Mouse (Mus musculus): ENCODE data around the gene Anapc15. TPM values are rescaled to one million over a fixed set of nuclear protein-coding genes. Genes with fewer than 3 reads are reported as not detected.

Anapc15 gene
- total and polyA plus RNA-seq, 2 experiments from 2014 or later = 49.9 to 62.7 TPM

DNA sequence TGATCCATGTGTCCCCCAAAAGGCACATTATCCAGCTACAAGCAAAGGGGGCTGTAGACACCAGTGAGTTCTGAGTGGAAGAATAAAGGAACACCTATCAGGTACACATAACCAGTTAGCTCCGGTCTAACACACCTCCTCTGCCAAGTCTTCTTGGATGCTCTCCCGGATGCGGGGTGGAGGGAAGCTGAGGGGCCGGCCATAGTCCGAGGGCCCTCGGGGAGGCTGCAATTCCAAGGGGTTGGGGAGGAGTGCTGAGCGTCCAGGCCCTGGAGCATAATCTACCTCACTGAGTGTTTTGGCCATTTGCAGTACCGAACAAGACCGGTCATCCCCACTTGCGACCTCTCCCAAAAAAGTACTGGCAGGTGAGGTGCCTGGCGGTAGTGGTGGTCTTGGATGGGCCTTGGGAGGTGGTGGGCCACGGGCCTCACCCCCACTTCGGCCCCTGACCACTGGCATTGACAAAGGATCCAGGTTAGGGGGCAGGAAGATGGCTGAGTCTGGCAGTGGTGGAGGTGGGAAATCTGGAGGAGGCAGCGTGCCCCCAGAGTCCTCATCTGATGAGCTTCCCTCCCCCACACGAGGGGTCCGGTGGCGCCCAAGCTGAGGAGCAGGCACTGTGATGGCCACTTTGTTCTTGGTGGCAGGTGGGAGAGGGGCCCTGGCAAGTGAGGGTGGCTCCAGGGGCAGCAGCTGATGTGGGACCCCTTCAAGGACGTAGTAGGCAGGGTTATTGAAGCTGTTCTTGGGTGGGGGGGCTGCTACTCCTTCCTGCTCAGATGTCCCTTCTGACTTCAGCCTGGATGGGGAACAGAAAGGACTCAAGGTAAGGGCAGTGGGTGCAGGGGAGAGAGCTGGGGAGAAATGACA is 39.5 kb upstream of the Anapc15 start:
- Histone ChIP-seq H3K27me3 (ENCODE audit: insufficient read depth, low read length) (peaks cover 41% of the 10 kb centered on the region), H3K4me2 (ENCODE audit: low read depth, low read length, poor library complexity, severe bottlenecking) (no peak overlapping the region), H3K27ac (ENCODE audit: low read depth, low read length) (no peak overlapping the region), H3K9me3 (ENCODE audit: low read length) (no peaks in the 10 kb centered on the region), H3K4me1 (ENCODE audit: insufficient read depth, low read length) (no peaks in the 10 kb centered on the region), H3K9ac (replicated peaks; ENCODE audit: low read length, poor library complexity, severe bottlenecking) (no peak overlapping the region), H3K4me3 (ENCODE audit: low read depth, low read length) (no peak overlapping the region), H3K36me3 (ENCODE audit: insufficient read depth, low read length) (no peaks in the 10 kb centered on the region; the same call in 1 of the 2 replicates)
- no peak for ATAC-seq (ENCODE audit: low FRiP score)
- no peak for DNase-seq (ENCODE audit: low spot score)
- WGBS = 88% methylated on average over 18 of the region's 18 CpGs
- TF ChIP-seq CTCF (IDR thresholded peaks at IDR 0.05) = no peak

DNA sequence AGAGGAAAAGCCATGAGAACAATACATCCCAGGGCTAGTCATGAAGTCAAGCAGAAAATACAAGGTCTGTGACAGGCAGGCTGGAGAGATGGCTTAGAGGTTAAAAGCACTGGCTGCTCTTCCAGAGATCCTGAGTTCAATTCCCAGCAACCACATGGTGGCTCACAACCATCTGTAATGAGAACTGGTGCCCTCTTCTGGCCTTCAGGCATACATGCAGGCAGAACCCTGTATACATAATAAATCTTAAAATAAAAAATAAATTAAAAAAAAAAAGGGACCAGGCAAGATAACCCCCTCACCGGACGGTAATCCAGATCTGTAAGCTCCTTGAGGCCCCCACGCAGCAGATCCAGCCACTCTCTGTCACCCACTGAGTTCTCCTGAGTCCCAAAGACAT is 33.1 kb upstream of the Anapc15 start:
- H3K27me3 ChIP-seq (ENCODE audit: insufficient read depth, low read length) = no peaks in the 10 kb centered on the region
- DNase-seq (ENCODE audit: low spot score) = no peak
- TF ChIP-seq CTCF (IDR thresholded peaks at IDR 0.05) = peak; percentile 10; the same call in 1 of the 2 replicates
- 97% methylated on average over 3 of the region's 3 CpGs for WGBS
- H3K9me3 ChIP-seq (ENCODE audit: low read length) = no peaks in the 10 kb centered on the region
- peaks cover 6% of the 10 kb centered on the region for H3K36me3 ChIP-seq (ENCODE audit: insufficient read depth, low read length)
- H3K4me3 ChIP-seq (ENCODE audit: low read depth, low read length) = no peak overlapping the region
- H3K4me2 ChIP-seq (ENCODE audit: low read depth, low read length, poor library complexity, severe bottlenecking) = no peak overlapping the region
- H3K27ac ChIP-seq (ENCODE audit: low read depth, low read length) = no peak overlapping the region
- no peak overlapping the region for H3K9ac ChIP-seq (replicated peaks; ENCODE audit: low read length, poor library complexity, severe bottlenecking)
- 0 out of 2 replicates have a peak, but pooled peaks cover 3% of the 10 kb centered on the region for H3K4me1 ChIP-seq (ENCODE audit: insufficient read depth, low read length)
- no peak for ATAC-seq (ENCODE audit: low FRiP score)

DNA sequence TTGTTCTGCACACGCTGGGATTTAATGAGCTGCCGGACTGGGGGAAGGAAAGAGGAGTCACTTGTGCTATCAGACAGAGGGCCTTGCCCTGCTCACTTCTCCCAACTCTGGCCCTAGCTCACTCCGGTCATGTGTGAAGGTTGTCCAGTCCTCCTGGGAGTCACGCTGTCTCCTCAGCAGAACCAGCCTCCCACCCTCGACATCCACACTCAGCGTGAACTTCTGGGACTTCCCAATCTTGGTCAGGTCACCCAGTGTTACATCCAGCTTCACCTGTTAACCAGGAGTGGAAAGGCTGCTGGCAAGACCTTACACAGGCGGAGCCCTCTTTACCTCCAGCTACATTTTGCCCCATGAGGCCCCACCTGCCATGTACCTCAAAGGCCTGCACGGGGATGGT is 32.1 kb upstream of the Anapc15 start:
- no peak for ATAC-seq (ENCODE audit: low FRiP score)
- Histone ChIP-seq H3K27ac (ENCODE audit: low read depth, low read length) (no peak overlapping the region), H3K4me3 (ENCODE audit: low read depth, low read length) (no peak overlapping the region), H3K27me3 (ENCODE audit: insufficient read depth, low read length) (0 out of 2 replicates have a peak, but pooled peaks cover under 1% of the 10 kb centered on the region), H3K9ac (replicated peaks; ENCODE audit: low read length, poor library complexity, severe bottlenecking) (no peak overlapping the region), H3K4me2 (ENCODE audit: low read depth, low read length, poor library complexity, severe bottlenecking) (no peak overlapping the region), H3K36me3 (ENCODE audit: insufficient read depth, low read length) (peaks cover 6% of the 10 kb centered on the region), H3K4me1 (ENCODE audit: insufficient read depth, low read length) (0 out of 2 replicates have a peak, but pooled peaks cover 3% of the 10 kb centered on the region), H3K9me3 (ENCODE audit: low read length) (no peaks in the 10 kb centered on the region)
- no peak for DNase-seq (ENCODE audit: low spot score)
- TF ChIP-seq CTCF (IDR thresholded peaks at IDR 0.05) = no peak
- 98% methylated on average over 8 of the region's 8 CpGs for WGBS

DNA sequence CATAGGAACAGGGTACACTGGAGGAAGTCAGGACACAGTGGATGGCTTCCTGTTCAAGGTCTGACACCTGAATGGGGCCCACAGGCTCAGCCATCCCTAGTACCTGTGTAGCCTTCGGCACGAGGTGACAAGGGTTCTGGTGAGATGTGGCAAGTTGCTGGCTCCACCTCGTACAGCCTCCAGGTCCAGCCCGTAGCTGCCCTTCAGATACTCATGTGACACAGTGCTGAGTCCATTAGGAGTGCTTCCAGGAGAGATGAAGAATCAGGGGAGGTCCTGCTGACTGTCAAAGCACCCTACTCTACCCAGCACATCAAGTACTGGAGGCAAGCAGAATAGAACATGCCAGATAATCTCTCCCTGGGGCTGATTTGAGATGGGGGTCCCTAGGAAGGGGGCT is 31.1 kb upstream of the Anapc15 start:
- TF ChIP-seq CTCF (IDR thresholded peaks at IDR 0.05) = no peak
- 92% methylated on average over 4 of the region's 4 CpGs for WGBS
- peaks cover 9% of the 10 kb centered on the region; the same call in 1 of the 2 replicates for H3K27me3 ChIP-seq (ENCODE audit: insufficient read depth, low read length)
- peaks cover 6% of the 10 kb centered on the region; the same call in 1 of the 2 replicates for H3K4me1 ChIP-seq (ENCODE audit: insufficient read depth, low read length)
- H3K36me3 ChIP-seq (ENCODE audit: insufficient read depth, low read length) = peaks cover 6% of the 10 kb centered on the region; the same call in 1 of the 2 replicates
- H3K9ac ChIP-seq (replicated peaks; ENCODE audit: low read length, poor library complexity, severe bottlenecking) = no peak overlapping the region
- H3K4me2 ChIP-seq (ENCODE audit: low read depth, low read length, poor library complexity, severe bottlenecking) = no peak overlapping the region
- no peak for ATAC-seq (ENCODE audit: low FRiP score)
- DNase-seq (ENCODE audit: low spot score) = no peak
- no peak overlapping the region for H3K27ac ChIP-seq (ENCODE audit: low read depth, low read length)
- no peaks in the 10 kb centered on the region for H3K9me3 ChIP-seq (ENCODE audit: low read length)
- no peak overlapping the region for H3K4me3 ChIP-seq (ENCODE audit: low read depth, low read length)

DNA sequence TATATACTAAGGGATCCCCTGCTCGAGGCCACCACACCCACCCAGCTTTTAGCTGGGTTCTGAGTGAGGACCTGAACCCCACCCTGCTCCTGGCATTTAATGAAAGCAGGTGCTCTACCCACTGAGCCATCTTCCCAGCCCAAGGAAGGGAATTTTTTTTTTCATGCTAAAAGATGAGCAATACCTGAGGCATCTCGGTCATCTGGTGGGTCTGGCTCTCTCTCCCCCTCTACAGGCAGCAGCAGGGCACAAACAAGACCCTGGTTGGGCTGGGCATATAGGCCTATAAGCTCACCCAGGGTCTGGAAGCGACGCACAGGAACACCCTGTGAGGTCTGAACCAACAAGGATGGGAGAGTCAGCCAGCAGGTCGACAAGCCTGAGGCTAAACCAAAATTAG is 30.2 kb upstream of the Anapc15 start:
- no peak overlapping the region for H3K4me2 ChIP-seq (ENCODE audit: low read depth, low read length, poor library complexity, severe bottlenecking)
- H3K4me3 ChIP-seq (ENCODE audit: low read depth, low read length) = no peak overlapping the region
- 77% methylated on average over 5 of the region's 5 CpGs for WGBS
- DNase-seq (ENCODE audit: low spot score) (no peak), ATAC-seq (ENCODE audit: low FRiP score) (no peak)
- H3K27ac ChIP-seq (ENCODE audit: low read depth, low read length) = no peak overlapping the region
- H3K9me3 ChIP-seq (ENCODE audit: low read length) = no peaks in the 10 kb centered on the region
- peaks cover 7% of the 10 kb centered on the region; the same call in 1 of the 2 replicates for H3K4me1 ChIP-seq (ENCODE audit: insufficient read depth, low read length)
- TF ChIP-seq CTCF (IDR thresholded peaks at IDR 0.05) = peak; percentile 24; the same call in 1 of the 2 replicates
- peaks cover 6% of the 10 kb centered on the region; the same call in 1 of the 2 replicates for H3K36me3 ChIP-seq (ENCODE audit: insufficient read depth, low read length)
- no peak overlapping the region for H3K9ac ChIP-seq (replicated peaks; ENCODE audit: low read length, poor library complexity, severe bottlenecking)
- H3K27me3 ChIP-seq (ENCODE audit: insufficient read depth, low read length) = peaks cover 11% of the 10 kb centered on the region; the same call in 1 of the 2 replicates
